Mouse (Mus musculus): ENCODE results near the gene Polr2g.

DNA sequence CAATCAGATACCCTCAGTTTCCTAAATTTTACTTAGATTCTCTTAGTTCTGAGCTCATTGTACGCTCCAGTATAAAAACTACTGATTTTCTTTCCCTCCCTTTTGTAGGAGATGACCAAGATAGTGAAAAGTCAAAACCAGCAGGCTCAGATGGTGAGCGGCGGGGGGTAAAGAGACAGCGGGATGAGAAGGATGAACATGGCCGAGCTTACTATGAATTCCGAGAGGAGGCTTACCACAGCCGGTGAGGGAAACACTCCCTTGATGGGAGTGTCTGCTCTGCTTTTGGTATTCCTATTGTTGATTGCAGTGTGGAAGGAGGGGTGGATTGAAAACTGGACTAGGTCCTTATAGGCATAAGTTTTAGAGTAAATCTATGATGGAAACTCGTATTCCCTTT lies 24.3 kb upstream of the Polr2g start:
- TF ChIP-seq GATA1 (IDR thresholded peaks at IDR 0.05; ENCODE audit: borderline replicate concordance, low read length) (no peak), FLI1 (IDR thresholded peaks at IDR 0.05; ENCODE audit: low read length) (no peak)

Data from megakaryocyte, embryonic 14.5 days (primary cell).